Mouse (Mus musculus): ENCODE data around the gene Hoxc12.
A peak's percentile ranks its signal among the peaks of the same experiment; 100 is the strongest.

Hoxc12 gene

DNA sequence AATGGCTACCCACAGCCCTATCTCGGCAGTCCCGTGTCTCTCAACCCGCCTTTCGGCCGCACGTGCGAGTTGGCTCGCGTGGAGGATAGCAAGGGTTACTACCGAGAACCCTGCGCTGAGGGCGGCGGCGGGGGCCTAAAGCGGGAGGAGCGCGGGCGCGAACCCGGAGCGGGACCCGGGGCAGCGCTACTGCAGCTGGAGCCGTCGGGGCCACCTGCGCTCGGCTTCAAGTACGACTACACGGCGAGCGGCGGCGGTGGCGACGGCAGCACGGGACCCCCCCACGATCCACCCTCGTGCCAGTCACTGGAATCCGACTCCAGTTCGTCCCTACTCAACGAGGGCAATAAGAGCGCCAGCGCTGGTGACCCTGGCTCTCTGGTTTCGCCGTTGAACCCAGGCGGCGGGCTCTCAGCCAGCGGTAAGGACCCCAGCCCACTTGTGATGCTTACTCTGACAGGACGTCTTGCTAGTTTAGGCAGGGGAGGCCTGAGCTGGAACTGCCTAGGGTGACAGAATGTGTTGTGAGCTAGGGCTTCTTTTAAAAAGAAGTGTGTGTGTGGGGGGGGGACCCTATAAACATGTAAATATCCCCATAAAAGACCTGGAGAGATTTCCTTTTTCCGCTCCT is 594 bp downstream of the Hoxc12 start:
- DNase-seq (ENCODE audit: low spot score): no peak

DNA sequence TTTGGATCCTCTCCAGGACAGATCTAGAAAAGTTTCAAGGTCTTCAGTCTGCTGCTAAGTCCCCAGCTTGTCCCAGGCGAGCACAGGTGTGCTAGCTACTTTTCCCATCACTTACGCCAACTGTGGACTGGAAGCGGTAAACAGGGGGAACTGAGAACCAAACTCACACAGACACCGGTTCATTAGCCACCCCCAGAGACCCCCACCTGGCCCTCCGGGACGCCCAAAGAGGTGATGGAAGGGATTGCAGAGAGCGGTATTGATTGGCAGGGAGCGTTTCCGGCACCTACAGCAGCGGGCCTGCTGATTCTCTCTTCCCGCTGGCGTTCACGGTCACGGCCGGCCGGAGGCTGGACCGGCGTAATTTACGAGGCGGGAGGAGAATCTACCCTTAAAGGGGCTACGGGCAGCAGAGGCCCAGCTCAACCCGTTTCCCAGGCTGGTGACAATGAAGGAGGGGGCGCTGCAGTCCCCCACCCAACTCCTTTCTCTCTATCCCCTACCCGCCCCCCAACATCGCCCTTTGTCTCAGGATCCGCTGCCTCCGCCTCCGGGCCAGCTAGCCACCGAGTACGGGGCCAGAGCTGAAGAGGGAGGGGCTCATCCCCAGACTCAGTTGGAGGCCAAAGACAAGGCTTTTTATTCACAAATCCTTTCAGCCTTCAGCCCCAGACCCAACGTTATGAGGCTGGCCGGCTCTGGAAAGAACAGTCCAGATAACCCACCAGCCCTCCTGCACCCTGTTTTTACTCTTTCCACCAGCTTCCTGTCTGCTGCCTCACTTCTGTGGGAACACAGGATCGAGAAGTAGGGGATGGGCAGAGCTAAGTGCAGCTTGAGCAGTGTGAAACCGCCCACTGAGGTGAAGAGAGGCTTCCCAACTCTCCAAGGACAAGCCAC is 2.9 kb downstream of the Hoxc12 start:
- no peak for DNase-seq (ENCODE audit: low spot score)

DNA sequence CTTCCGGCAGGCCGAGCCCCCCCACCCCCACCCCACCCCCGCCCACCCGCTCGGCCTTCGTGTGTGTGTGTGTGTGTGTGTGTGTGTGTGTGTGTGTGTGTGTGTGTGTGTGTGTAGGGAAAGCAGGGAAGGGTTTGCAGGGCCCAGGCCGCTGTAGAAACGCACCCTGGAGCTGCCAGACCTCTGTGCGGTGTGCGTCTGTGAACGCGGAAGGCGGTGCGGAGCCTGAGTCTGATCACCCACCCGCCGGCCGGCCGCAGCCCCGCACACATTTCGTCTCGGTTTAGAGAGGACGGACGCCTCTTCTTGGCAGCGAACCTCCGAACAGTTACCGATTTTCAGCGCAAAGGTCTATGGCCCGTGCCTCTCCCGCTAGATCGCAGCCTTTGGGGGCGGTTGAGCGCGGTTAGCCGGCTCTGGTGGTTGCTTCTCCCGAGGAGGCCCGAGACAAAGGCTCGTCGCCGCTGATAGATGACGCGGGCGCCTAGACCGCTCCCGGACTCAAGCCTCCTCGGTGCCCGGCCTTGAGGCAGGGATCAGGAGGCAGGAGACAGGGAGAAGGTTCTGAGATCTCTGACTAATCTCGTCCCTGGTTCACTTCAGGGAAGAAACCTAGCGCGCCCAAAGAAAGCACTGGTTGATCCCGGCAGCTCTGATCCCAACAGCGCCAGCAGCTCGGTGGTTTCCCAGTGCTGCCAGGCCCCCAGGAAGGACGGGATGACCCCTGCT is 6.3 kb downstream of the Hoxc12 start:
- DNase-seq (ENCODE audit: low spot score): no peak

DNA sequence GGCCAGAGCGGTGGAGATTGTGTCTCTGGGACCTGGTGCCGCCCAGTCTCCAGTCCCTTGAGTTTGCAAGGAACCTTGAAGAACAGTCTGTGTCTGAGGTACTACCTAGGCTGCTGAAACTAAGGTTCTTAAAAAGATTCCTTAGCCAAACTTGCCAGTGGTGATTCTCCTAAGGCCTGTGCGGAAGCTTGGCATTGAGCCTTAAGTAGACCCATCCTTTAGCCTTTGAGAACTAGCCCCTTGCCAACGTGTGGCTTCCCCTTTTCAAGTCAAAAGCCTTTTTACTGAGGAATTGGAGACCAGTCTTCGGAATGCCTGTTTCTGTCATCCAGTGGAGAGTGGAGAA is 6.9 kb downstream of the Hoxc12 start:
- no peak for DNase-seq (ENCODE audit: low spot score)

DNA sequence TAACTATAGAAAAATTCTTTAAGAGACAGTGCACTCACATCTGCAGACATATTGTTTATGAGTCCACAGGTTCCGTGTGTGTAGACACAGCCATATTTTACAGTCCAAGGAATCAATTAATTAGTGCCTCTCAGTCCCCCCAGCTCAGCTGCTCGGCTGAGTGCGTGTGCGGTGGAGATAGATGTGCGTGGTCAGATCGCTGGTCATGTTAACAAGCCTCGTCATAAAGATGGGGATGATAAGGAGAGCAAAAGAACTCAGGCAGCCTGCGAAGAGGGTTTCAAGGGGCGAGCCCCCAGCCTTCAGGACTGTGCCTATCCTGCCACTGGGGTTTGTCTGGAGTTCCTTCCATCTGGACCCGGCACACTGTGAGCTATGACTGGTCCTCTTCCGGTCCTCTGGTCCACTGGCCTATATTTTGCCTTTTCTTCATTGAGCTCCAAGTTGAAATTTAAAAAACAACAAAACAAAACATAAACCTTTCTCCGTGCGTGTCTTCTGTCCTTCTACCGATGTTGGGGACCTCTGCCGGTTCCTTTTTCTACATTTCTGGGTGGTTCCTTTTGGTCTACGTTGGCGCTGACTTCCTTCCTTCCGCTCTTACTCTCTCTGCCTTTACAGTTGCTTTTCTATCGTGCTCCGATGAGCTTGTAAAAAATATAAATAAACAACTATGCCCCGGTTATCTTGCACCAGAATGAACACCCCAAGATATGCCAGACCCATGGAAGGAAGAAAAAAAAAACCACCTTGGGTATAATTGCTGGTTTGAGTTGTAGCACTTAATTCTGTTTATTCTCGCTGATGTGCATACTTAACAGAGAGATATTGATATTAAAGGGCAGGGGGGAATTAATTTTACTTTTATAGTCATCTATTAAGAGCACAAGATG is 8.9 kb downstream of the Hoxc12 start:
- DNase-seq (ENCODE audit: low spot score): no peak

DNA sequence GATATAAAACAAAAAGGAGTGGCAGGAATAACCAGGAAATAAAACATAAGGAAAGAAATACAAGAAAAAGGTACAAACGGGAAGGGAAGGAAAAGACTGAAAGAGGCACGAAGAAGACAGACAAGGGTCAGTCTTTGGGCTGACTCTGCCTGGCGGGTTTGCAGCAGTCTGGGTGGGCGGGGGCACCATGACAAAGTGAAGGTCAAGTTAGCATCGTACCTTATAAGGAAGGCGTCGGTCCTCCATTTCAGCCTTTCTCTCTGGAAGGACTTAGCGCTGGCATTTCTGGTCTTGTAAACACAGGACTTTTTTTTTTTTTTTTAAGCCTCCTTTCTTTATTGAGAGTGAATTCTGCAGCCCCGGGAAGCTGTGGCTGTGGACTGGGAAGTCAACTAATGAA is 10.7 kb downstream of the Hoxc12 start:
- no peak for DNase-seq (ENCODE audit: low spot score)

DNA sequence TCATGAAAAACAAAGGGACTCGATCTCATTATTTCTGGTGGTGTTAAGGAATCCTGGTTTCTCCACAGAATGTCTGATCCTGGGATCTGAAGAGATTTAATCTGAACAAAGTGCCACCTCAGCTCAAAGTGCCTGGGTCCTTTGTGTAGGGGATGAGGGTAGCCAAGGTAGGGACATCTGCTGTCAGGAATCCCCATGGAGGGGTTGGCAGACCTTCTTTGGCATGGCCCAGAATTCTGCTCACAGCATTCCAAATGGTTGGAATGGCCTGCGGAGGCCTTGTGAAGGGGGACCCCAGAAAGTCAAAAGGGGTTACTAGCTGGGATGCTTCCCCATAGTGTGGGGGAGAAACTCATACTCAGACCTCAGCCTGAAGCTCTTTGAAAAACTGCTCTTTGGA is 12.3 kb downstream of the Hoxc12 start:
- DNase-seq (ENCODE audit: low spot score): no peak

DNA sequence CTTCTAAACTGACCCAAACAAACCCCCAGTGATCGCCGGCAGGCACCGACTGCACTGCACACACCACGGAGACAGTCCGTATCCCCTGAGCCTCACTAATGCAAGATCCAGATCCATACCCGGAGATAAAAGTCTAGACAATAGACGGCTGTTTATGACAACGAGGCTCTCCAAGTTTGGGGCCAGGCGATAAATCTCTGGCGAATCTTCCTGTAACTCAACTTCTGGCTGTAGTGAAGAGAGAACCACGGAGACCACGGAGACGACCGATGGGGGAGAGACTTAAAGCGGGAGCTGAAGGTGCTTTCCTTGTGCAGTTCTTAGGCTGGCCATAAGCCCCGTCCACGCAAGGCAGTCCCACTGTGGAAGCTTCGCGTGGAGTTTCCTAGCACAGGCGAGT is 13.1 kb downstream of the Hoxc12 start:
- no peak for DNase-seq (ENCODE audit: low spot score)

DNA sequence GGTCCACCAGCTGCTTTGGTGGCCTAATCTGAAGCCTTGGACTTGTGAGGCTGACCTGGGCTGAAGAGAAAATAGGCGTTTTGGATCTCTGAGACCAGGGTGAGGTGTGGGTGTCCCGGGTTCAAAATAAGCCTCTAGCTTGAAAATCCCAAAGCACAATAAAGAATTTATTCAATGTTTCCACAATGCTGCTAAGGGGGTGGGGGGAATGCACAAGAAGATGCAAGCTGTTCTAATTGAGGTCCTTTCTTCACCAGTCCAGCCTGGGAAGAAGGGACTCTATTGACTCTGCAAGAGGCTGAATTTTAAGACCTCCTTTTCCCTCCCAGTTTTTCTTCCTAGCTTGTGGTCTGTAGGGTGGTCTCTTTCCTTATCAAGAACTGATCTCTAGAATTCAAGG is 14.3 kb downstream of the Hoxc12 start:
- no peak for DNase-seq (ENCODE audit: low spot score)

DNA sequence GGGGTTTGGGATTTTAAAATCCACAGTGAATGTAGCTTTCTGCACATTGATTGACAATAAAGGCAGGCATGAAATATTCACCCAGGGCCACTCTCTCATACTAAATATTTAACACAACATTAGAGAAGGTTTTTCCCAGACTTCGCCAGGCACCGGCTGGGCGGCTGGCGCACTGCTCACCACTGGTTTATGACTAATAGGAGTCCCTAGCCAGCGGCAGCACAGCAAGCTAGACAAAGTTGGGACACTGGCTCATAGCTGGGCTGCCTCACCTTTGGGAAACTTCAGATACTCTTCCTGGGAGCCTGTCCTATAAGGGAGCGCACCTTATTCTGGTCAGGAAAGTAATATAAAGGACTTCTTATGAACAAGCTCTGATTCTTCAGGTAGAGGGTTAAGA is 17.0 kb downstream of the Hoxc12 start:
- no peak for DNase-seq (ENCODE audit: low spot score)

DNA sequence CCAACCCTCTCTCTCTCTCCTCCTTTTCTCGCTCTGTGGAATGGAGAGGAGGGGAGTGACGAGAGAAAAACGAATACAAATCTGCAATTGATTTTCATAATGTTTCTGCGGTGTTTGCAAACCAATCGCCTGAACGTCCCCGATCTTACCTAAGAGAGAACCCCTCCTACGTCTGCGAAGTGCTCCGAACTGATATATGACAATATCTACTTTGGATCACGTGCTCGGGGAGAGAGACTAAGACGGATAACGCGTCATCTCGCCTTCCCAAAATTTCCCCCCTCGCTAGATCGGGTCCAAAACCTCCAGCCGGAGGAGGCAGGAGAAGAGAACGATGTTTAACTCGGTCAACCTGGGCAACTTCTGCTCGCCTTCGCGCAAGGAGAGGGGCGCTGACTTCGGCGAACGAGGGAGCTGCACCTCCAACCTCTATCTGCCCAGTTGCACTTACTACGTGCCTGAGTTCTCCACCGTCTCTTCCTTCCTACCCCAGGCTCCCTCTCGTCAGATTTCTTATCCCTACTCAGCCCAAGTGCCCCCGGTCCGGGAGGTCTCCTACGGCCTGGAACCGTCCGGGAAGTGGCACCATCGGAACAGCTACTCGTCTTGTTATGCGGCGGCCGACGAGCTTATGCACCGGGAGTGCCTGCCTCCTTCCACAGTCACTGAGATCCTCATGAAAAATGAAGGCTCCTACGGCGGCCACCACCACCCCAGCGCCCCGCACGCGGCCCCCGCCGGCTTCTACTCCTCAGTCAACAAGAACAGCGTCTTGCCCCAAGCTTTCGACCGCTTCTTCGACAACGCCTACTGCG is 17.8 kb downstream of the Hoxc12 start, which contains the start of gene Hoxc11:
Gene Hoxc11, plus strand, starts transcription at position 236 of the 815 bp plus-strand sequence.
- no peak for DNase-seq (ENCODE audit: low spot score)

DNA sequence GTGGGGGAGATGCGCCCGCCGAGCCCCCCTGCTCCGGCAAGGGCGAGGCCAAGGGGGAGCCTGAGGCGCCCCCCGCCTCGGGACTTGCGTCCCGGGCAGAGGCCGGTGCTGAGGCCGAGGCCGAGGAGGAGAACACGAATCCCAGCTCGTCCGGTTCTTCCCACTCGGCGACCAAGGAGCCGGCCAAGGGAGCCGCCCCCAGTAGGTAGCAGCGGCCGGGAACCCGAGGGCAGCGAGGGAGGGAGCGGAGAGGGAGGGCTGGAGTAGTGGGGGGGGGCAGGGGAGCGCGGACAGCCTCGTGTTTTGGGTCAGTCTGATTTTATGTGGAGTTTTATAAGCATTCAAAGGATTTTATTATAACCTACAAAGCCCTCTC is 18.4 kb downstream of the Hoxc12 start:
- no peak for DNase-seq (ENCODE audit: low spot score)

DNA sequence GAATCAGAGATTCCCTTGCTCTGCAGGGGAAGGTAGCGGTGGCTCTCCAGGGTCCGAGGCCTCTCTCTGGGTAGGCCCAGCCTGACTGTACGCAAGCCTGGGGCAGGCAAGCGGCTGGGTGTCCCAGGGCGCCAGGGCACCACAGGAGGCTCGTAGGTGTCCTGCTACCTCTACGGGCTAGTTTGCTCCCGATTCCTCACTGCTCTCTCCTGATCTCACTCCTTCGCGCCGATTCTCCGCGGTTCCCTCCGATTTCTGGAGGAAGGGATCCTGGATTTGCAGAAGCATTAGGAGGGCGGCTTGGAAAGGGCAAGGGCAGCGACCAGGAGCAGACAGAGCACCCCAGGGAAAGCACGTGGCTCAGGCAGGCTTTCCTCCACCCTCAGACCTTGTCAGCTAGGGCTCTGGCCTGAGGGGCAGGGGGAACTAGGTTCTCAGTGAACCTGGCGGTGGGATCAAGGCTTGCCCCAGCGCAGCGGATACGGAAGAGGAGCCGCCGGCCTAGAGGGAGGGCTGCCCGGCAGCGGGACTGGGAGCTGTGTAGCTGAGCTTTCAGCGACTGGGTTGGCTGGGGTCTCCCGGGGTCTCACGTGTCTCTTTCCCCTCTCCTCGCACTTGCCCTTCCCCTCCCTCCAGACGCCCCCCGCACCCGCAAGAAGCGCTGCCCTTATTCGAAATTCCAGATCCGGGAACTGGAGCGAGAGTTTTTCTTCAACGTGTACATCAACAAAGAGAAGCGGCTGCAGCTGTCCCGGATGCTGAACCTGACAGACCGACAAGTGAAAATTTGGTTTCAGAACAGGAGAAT is 19.5 kb downstream of the Hoxc12 start:
- DNase-seq (ENCODE audit: low spot score): no peak

DNA sequence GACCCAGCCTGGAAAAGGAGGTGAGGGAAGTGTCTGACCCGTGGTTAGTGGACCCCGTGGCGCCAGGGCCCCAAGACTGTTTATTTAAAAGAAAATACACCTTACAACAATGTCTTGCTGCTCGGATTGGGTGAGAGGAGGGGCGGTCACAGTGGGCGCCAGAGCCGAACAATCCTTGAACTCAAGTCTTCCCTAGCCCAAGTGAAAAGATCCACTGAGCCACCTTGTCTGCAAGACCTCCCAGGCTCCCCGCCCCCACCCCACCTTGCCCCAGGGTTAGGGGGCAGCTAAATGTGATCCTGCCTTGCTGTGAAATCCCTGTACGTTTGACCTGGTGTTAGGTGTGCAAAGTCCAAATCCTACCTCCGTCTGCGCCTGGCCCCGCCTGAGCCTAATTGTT is 20.3 kb downstream of the Hoxc12 start:
- DNase-seq (ENCODE audit: low spot score): no peak

DNA sequence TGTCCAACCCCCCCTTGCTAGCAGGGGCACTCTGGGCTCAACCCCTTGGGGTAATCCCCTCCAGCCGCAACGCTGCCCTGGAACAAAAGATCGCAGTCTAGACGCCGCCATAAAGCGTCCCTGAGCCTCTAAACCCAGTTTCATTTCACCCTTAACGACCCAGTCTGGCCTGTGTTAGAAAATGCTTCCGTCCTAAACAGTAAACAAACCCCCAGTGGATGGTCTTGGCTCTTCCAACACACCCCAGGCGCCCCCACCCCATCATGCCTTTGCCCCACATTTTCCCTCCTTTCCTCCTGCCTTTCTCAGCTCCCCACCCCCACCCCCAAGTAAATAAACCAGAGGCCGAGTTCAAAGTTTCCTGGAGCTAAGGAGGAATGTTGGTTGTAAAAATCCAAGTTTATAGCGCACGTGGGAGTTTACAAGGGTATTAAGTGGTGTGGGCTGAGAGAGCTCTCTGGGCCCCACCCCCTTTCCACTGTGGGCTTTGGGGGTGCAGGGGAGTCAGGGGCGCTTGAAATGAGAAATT is 23.2 kb downstream of the Hoxc12 start:
- no peak for DNase-seq (ENCODE audit: low spot score)

DNA sequence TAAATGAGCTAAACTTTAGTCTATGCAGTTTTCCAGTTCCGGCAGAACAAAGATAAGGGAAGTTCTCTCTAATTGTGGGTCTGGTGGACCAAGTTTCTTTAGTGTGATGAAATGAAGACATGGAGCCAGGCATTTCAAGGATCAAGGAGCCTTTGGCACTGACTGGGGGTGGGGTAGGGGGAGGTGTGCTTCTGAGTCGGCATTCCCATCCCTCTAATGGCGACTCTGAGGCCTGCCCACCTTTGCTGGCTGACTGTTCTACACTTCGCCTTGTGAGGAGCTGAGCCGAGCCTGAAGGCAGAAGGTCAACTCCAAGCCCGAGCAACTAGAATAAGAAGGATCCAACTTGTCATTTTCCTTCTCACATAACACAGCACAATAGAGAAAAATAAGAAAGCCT is 25.2 kb downstream of the Hoxc12 start:
- no peak for DNase-seq (ENCODE audit: low spot score)

DNA sequence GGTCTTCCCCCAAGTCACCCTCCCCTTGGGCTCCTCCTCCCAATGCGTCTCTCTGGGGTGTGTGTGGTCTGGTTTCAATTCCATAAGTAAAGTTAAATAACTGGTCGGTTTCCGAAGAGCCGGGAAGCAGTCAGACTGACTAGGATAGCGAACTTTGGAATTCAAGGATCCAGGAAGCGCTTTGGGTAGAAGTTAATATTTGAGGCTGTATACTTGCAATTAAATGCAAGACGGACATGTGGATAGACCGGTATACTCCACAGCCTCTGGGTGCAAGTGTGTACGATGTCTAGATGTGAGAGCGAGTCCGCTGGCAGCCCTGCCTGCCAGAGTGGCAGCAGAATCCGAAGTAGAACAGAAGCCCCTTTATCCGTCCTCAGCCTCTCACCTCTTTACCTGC is 25.9 kb downstream of the Hoxc12 start:
- no peak for DNase-seq (ENCODE audit: low spot score)

DNA sequence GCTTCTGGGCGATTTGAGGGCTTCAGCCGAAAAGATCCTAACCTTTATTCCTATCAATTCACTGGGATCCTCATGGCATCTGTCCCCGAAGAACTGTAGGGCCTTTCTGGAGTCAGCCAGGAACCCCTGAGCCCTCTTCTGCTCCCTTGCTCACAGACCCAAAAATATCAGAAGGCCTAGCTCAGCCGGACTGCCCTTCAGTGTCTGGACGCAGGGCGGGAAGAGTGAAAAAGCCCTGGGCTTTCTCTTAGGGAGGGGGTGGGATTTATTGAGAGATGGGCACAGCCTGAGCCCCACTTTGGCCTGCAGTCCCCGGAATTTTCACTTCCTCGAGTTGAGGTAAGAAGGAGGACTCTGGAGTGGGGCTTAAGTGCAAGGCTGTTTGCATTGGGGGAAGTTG is 26.7 kb downstream of the Hoxc12 start:
- DNase-seq (ENCODE audit: low spot score): no peak

DNA sequence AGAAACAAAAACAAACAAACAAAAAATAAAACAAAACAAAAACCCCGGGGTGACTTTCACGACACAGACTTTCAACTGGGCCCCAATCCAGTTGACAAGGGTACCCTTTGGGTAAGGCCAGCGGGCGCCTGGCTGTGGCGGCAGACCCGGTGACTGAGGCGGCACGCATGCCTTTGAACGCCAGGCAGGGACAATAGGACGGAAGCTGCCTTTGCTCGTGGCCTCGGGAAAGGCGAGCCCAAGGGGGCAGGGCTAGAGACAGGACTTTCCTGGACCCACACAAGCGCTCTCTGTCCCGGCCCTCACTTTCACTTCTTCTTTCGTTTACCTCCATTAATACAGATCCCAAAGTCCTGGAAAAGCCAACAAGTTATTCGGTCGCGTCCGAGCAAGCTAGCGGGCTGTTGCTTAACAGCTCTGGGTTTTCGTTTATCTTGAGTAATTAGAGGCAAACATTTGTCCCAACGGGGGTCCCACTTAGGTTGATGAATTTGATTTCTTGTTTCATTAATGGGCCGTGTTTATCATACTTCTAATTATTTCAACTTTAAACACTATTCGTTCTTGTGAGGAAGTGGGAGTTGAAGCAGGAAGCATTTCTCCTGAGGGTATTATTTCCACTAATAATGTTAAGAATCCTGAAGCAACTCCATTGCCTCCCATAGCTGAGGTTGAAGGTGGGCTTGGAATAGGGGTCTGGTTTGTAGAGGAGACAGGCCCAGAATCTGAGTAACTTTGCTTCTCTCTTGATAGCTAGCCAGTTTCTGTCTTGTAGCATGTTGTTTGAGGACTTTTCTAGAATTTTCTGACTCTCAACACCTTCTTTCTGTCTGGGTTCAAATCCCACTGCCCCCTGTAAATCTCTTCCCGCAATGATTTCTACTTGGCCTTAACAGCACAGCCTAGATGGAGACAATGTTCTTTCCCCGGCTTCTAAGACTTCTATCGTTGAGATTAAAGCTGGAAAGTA is 27.4 kb downstream of the Hoxc12 start:
- DNase-seq (ENCODE audit: low spot score): peak; percentile 81

Data from embryo, embryonic 10.5 days (tissue).